Mouse (Mus musculus) heart, adult 2 months (tissue): ENCODE results near the gene Ifnb1.

Experiments used
- CTCF ChIP-seq: fragments of 200-600 bp; IDR thresholded peaks from 2 replicates; pipeline ENCODE4 v1.8.1; 2022; ENCODE audit warnings: antibody characterized with exemption, mild to moderate bottlenecking, moderate library complexity
- EP300 ChIP-seq: fragments of 200-500 bp; IDR thresholded peaks from 2 replicates; pipeline ENCODE4 v1.6.1; 2011; ENCODE audit warnings: low read depth, low read length, control low read depth; ENCODE audit not compliant: insufficient read depth
- POLR2A ChIP-seq: fragments of 200-500 bp; IDR thresholded peaks from 2 replicates; pipeline ENCODE4 v1.6.1; 2011; ENCODE audit warnings: mild to moderate bottlenecking, low read depth, low read length, control low read depth; ENCODE audit not compliant: insufficient read depth

- TF ChIP-seq CTCF = no peak
- TF ChIP-seq EP300 = no peak
- no peak for TF ChIP-seq POLR2A
These were observed 3.9 kb upstream of the Ifnb1 start for GRCm38 (mm10) chr4:88526379-88527049.
